Mouse (Mus musculus) kidney, adult 2 months (tissue): ENCODE data around the gene Deup1.

Source experiments
- CTCF ChIP-seq: fragments of 200-500 bp; conservative IDR thresholded peaks from 2 replicates; pipeline ENCODE4 v1.5.1; 2011; ENCODE audit warnings: low read depth, mild to moderate bottlenecking, control low read depth, low read length, moderate library complexity, mixed read lengths; ENCODE audit not compliant: insufficient read depth, insufficient read length
- POLR2A ChIP-seq: fragments of 200-500 bp; IDR thresholded peaks from one replicate; pipeline ENCODE4 v1.6.1; 2011; ENCODE audit warnings: low read depth, low read length, control low read depth

- TF ChIP-seq POLR2A: no peak
- TF ChIP-seq CTCF: no peak
Observed at GRCm38 (mm10) chr9:15658236-15658785, 30.6 kb upstream of the Deup1 start.
